Mouse (Mus musculus): ENCODE results near the gene Fgd2. TPM values are rescaled to one million over a fixed set of nuclear protein-coding genes. Genes with fewer than 3 reads are reported as not detected.
A peak's percentile ranks its signal among the peaks of the same experiment; 100 is the strongest.

The Fgd2 gene
- polyA plus RNA-seq, 1 experiment from 2014 or later, result 4.2 TPM

DNA sequence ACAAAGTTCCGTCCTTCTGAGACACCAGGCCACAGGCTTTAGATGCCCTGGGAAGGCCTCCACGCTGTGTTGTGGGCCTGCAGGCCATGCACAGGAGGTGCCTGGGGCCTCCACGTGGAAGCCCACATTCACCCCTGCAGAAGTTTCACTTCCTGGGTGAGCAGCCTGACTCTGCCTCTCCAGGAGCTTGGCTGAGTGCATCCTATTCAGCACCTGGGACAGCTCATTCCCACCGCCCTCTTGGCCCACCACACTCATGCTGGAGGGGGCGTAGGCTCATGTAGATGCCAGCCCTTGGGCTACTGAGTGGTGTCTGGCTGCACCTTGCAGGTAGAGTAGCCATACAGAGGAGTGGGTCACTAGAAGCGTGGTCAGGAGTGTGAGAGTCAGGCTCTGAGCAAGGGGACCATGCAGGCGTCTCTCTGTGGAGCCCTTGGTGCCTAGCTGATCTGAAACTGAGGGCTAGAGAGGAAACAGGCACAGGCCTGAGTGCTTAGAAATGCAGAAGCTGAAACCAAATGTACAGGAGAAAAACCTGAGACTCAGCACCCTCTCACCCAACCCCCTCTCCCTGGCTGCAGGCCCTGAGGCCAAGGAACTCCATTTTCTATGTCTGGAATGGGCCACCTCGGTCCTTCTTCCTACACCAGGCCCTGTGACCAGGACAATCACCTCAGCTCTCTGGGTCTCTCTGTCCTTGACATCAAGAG is 1.4 kb downstream of the Fgd2 start:
- Histone ChIP-seq H3K4me2 (ENCODE audit: low read depth, severe bottlenecking) (no peak overlapping the region), H3K4me1 (ENCODE audit: control insufficient read depth, insufficient read depth, low read length) (no peaks in the 10 kb centered on the region), H3K9ac (ENCODE audit: low read length) (no peak overlapping the region), H3K27me3 (ENCODE audit: control insufficient read depth, insufficient read depth, low read length) (no peaks in the 10 kb centered on the region), H3K27ac (replicated peaks; ENCODE audit: low read depth, low read length) (no peak overlapping the region), H3K36me3 (ENCODE audit: control insufficient read depth, insufficient read depth, low read length) (no peaks in the 10 kb centered on the region; the same call in 1 of the 2 replicates), H3K9me3 (ENCODE audit: control insufficient read depth, low read length) (no peaks in the 10 kb centered on the region), H3K4me3 (ENCODE audit: low read depth, low read length) (no peak overlapping the region)
- WGBS, result 53% methylated on average over 8 of the region's 8 CpGs
- peak; percentile 68 for DNase-seq (ENCODE audit: low spot score)
- ATAC-seq (ENCODE audit: insufficient number of reproducible peaks, low FRiP score, low TSS enrichment, low read depth), result no peak

DNA sequence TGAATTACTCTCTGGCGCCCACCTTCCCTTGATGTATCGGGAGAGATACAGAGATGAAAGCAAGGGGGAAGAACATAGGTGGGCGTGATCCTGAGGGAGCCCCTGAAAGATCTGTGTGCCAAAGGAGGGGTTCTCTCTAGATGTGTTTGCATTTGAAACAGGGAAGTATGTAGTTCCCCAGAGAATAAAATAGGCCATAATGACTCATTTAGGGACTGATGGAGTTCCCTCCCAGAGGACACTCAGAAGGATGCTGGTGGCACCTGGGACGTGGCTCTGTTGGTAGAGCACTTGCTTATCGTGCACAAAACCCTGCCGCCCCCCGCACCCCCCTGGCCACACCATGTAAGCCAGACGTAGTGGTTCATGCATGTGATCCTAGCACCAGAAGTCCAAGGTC is 2.4 kb downstream of the Fgd2 start:
- 74% methylated on average over 8 of the region's 8 CpGs for WGBS
- H3K27me3 ChIP-seq (ENCODE audit: control insufficient read depth, insufficient read depth, low read length), result no peaks in the 10 kb centered on the region
- H3K36me3 ChIP-seq (ENCODE audit: control insufficient read depth, insufficient read depth, low read length), result no peaks in the 10 kb centered on the region; the same call in 1 of the 2 replicates
- DNase-seq (ENCODE audit: low spot score) (no peak), ATAC-seq (ENCODE audit: insufficient number of reproducible peaks, low FRiP score, low TSS enrichment, low read depth) (no peak)
- no peaks in the 10 kb centered on the region for H3K9me3 ChIP-seq (ENCODE audit: control insufficient read depth, low read length)
- no peak overlapping the region for H3K27ac ChIP-seq (replicated peaks; ENCODE audit: low read depth, low read length)
- H3K9ac ChIP-seq (ENCODE audit: low read length), result no peak overlapping the region
- no peaks in the 10 kb centered on the region for H3K4me1 ChIP-seq (ENCODE audit: control insufficient read depth, insufficient read depth, low read length)
- no peak overlapping the region for H3K4me3 ChIP-seq (ENCODE audit: low read depth, low read length)
- H3K4me2 ChIP-seq (ENCODE audit: low read depth, severe bottlenecking), result no peak overlapping the region

DNA sequence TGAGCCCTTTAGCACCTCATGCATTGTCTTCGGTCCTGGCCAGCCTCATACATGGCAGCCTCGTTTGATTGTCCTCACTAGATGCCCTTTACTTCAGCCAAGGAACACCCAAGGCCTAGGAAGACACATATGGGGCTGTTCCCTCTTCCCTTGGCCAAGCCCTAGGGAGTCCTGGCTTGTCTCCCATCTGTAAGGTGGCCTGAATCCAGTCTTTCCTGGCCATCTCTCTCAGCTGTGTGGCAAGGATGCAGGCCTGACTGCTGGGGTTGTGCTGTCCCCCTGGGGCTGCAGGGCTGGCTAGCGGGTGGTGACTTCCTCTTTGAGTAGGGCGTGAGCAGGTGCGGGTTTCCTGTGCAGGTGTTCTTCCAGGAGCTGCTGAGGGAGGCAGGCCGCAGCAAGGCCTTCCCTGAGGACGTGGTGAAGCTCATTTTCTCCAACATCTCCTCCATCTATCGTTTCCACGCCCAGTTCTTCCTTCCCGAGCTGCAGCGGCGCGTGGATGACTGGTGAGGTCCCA is 4.4 kb downstream of the Fgd2 start:
- no peak overlapping the region for H3K27ac ChIP-seq (replicated peaks; ENCODE audit: low read depth, low read length)
- H3K9ac ChIP-seq (ENCODE audit: low read length), result no peak overlapping the region
- no peaks in the 10 kb centered on the region for H3K9me3 ChIP-seq (ENCODE audit: control insufficient read depth, low read length)
- no peaks in the 10 kb centered on the region for H3K4me1 ChIP-seq (ENCODE audit: control insufficient read depth, insufficient read depth, low read length)
- WGBS, result 85% methylated on average over 13 of the region's 13 CpGs
- no peaks in the 10 kb centered on the region for H3K27me3 ChIP-seq (ENCODE audit: control insufficient read depth, insufficient read depth, low read length)
- H3K4me2 ChIP-seq (ENCODE audit: low read depth, severe bottlenecking), result no peak overlapping the region
- no peak overlapping the region for H3K4me3 ChIP-seq (ENCODE audit: low read depth, low read length)
- no peak for ATAC-seq (ENCODE audit: insufficient number of reproducible peaks, low FRiP score, low TSS enrichment, low read depth)
- no peak for DNase-seq (ENCODE audit: low spot score)
- H3K36me3 ChIP-seq (ENCODE audit: control insufficient read depth, insufficient read depth, low read length), result no peaks in the 10 kb centered on the region; the same call in 1 of the 2 replicates

DNA sequence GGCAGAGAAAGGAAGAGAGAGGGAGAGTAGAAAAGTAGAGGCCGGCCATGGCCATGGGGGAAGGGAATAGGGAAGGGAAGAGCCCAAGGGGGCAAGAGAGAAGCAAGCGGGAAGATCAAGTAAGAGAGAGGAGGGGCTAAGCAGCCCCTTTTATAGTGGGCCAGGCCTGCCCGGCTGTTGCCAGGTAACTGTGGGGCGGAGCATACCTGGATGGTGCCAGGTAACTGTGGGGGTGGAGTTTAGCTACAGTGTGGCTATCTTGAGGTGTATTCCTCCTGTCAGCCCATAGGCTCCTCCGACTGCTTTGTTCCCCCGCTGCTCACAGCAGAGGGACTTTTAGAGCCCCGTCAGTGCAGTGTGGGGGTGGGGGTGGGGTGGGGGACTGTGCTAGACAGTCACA is 8.0 kb downstream of the Fgd2 start:
- no peak overlapping the region for H3K9ac ChIP-seq (ENCODE audit: low read length)
- no peak for ATAC-seq (ENCODE audit: insufficient number of reproducible peaks, low FRiP score, low TSS enrichment, low read depth)
- H3K27me3 ChIP-seq (ENCODE audit: control insufficient read depth, insufficient read depth, low read length), result no peaks in the 10 kb centered on the region
- no peaks in the 10 kb centered on the region for H3K4me1 ChIP-seq (ENCODE audit: control insufficient read depth, insufficient read depth, low read length)
- H3K4me3 ChIP-seq (ENCODE audit: low read depth, low read length), result no peak overlapping the region
- H3K4me2 ChIP-seq (ENCODE audit: low read depth, severe bottlenecking), result no peak overlapping the region
- no peak overlapping the region for H3K27ac ChIP-seq (replicated peaks; ENCODE audit: low read depth, low read length)
- no peaks in the 10 kb centered on the region; the same call in 1 of the 2 replicates for H3K36me3 ChIP-seq (ENCODE audit: control insufficient read depth, insufficient read depth, low read length)
- no peak for DNase-seq (ENCODE audit: low spot score)
- no peaks in the 10 kb centered on the region for H3K9me3 ChIP-seq (ENCODE audit: control insufficient read depth, low read length)
- WGBS, result 20% methylated on average over 7 of the region's 7 CpGs

DNA sequence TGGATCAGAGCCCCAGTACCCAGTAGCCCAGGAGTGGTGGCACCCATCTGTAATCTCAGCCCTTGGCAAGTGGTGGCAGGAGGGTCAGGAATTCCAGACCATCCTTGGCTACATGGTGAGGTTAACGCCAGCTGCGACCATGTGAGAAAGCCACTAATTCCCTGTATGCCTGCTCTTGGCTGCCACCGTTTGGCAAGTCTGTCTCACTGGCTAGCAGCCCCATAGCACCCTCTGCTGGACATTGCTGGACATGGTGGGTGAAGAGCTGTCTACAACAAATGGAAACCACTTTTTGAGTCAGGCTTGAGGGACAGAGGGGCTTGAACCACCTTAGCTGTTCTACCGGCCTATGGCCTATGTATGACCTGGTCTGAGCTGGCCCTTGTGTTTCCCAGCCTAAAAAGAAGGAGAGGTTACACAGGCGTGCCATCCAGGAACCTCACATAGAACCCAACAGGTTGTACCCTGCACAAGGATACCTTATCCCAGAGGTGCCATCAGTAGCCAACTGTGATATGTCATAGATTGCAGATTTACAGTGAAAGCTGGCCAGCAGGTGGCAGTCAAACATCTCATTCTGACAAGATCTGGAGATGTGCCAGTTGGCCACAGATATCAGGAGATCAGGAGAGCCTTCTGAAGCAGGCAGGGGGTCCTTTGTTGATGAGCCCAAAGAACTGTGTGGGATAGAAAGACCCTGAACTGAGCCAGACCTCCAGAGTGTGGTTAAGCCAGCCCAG is 10.4 kb downstream of the Fgd2 start:
- Histone ChIP-seq H3K9ac (ENCODE audit: low read length) (no peak overlapping the region), H3K4me1 (ENCODE audit: control insufficient read depth, insufficient read depth, low read length) (no peaks in the 10 kb centered on the region), H3K27ac (replicated peaks; ENCODE audit: low read depth, low read length) (no peak overlapping the region), H3K9me3 (ENCODE audit: control insufficient read depth, low read length) (no peaks in the 10 kb centered on the region), H3K36me3 (ENCODE audit: control insufficient read depth, insufficient read depth, low read length) (no peaks in the 10 kb centered on the region), H3K4me3 (ENCODE audit: low read depth, low read length) (no peak overlapping the region), H3K27me3 (ENCODE audit: control insufficient read depth, insufficient read depth, low read length) (no peaks in the 10 kb centered on the region), H3K4me2 (ENCODE audit: low read depth, severe bottlenecking) (no peak overlapping the region)
- 0 out of 2 replicates have a peak, but pooled peaks have one; percentile 31 for ATAC-seq (ENCODE audit: insufficient number of reproducible peaks, low FRiP score, low TSS enrichment, low read depth)
- peak; percentile 97 for DNase-seq (ENCODE audit: low spot score)
- WGBS, result 7% methylated on average over 5 of the region's 5 CpGs

DNA sequence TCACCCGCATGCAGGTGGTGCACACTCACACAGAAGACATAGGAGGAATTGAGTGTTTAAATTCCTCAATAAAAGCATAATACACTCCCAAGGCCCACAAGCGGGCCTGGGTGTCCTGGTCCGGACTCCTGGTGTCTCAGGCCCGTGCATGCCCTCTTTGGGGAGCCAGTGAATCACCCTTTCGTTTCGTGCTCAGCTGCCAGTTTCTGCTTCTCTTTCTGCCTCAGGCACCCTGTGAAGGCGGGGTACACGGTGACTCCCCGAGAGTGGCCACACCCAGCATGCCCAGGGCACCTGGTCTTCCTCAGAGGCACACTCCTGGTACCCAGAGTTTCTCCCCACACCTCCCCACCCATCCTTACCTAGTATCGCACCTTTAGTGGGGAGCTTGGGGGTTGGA is 15.2 kb downstream of the Fgd2 start:
- H3K27me3 ChIP-seq (ENCODE audit: control insufficient read depth, insufficient read depth, low read length), result no peaks in the 10 kb centered on the region
- WGBS, result 81% methylated on average over 10 of the region's 10 CpGs
- DNase-seq (ENCODE audit: low spot score) (no peak), ATAC-seq (ENCODE audit: insufficient number of reproducible peaks, low FRiP score, low TSS enrichment, low read depth) (no peak)
- no peaks in the 10 kb centered on the region for H3K4me1 ChIP-seq (ENCODE audit: control insufficient read depth, insufficient read depth, low read length)
- no peak overlapping the region for H3K27ac ChIP-seq (replicated peaks; ENCODE audit: low read depth, low read length)
- no peaks in the 10 kb centered on the region for H3K36me3 ChIP-seq (ENCODE audit: control insufficient read depth, insufficient read depth, low read length)
- H3K4me3 ChIP-seq (ENCODE audit: low read depth, low read length), result no peak overlapping the region
- H3K9ac ChIP-seq (ENCODE audit: low read length), result no peak overlapping the region
- H3K9me3 ChIP-seq (ENCODE audit: control insufficient read depth, low read length), result no peaks in the 10 kb centered on the region
- H3K4me2 ChIP-seq (ENCODE audit: low read depth, severe bottlenecking), result no peak overlapping the region

DNA sequence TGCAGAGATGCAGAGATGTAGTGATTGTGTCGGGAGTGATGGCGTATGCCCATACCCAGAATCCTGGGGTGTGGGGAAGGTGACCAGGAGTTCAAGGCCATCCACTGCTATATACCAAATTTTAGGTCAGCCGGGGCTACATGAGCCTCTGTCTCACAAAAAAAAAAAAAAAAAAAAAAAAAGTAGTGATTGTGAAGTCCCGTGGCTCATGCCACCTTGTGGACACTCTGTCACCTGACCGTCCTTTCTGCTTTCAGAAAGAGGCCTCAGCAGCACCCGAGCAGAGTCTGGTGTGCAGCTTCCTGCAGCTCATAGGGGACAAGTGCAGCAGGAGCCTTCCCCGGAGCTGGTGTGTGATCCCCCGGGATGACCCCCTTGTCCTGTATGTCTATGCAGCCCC is 17.3 kb downstream of the Fgd2 start:
- no peak overlapping the region for H3K27ac ChIP-seq (replicated peaks; ENCODE audit: low read depth, low read length)
- WGBS, result 68% methylated on average over 8 of the region's 8 CpGs

DNA sequence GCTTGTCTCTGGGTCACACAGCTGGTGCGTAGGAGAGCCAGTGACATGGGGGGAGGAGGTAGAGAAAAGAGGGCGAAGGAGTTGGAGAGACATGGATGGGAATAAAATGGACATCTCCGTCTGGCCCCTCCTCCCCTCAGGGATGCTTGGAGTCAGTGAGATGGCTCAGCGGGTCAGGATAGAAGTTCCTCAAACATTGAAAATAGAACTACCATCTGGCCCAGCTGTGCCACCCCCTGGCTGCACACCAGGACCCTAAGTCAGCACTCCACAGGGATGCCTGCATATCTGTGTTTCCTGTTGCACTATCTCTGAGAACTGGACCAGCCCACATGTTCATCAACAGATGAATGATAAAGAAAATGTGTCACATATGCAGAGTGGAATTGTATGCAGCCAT is 19.5 kb downstream of the Fgd2 start:
- Histone ChIP-seq H3K9ac (ENCODE audit: low read length) (no peak overlapping the region), H3K27me3 (ENCODE audit: control insufficient read depth, insufficient read depth, low read length) (no peaks in the 10 kb centered on the region), H3K27ac (replicated peaks; ENCODE audit: low read depth, low read length) (no peak overlapping the region), H3K4me1 (ENCODE audit: control insufficient read depth, insufficient read depth, low read length) (no peaks in the 10 kb centered on the region), H3K36me3 (ENCODE audit: control insufficient read depth, insufficient read depth, low read length) (no peaks in the 10 kb centered on the region), H3K9me3 (ENCODE audit: control insufficient read depth, low read length) (no peaks in the 10 kb centered on the region), H3K4me3 (ENCODE audit: low read depth, low read length) (no peak overlapping the region), H3K4me2 (ENCODE audit: low read depth, severe bottlenecking) (no peak overlapping the region)
- DNase-seq (ENCODE audit: low spot score), result no peak
- no peak for ATAC-seq (ENCODE audit: insufficient number of reproducible peaks, low FRiP score, low TSS enrichment, low read depth)
- 75% methylated on average over 4 of the region's 4 CpGs for WGBS

More for the DNA sequence above, 17.3 kb downstream of the Fgd2 start:
- Histone ChIP-seq H3K36me3 (ENCODE audit: control insufficient read depth, insufficient read depth, low read length) (no peaks in the 10 kb centered on the region), H3K4me3 (ENCODE audit: low read depth, low read length) (no peak overlapping the region), H3K27me3 (ENCODE audit: control insufficient read depth, insufficient read depth, low read length) (no peaks in the 10 kb centered on the region), H3K9ac (ENCODE audit: low read length) (no peak overlapping the region), H3K4me2 (ENCODE audit: low read depth, severe bottlenecking) (no peak overlapping the region), H3K9me3 (ENCODE audit: control insufficient read depth, low read length) (no peaks in the 10 kb centered on the region), H3K4me1 (ENCODE audit: control insufficient read depth, insufficient read depth, low read length) (no peaks in the 10 kb centered on the region)
- DNase-seq (ENCODE audit: low spot score) (no peak), ATAC-seq (ENCODE audit: insufficient number of reproducible peaks, low FRiP score, low TSS enrichment, low read depth) (no peak)
